Mouse (Mus musculus) adrenal gland, adult 8-10 months (tissue): ENCODE data around the gene Sumo2. TPM values are rescaled to one million over a fixed set of nuclear protein-coding genes. Genes with fewer than 3 reads are reported as not detected.
"Not testable (repeated sequence)": the region's sequence is repeated elsewhere in the genome, so short reads cannot be mapped to it uniquely, and the experiment has no call there.

ENCODE experiments used
- DNase-seq: peaks from one replicate; pipeline ENCODE4 v3.0.0; 2022
- total RNA-seq, 4 experiments: library from RNA; stranded (reverse); gene quantifications; 2 replicates each; pipeline ENCODE4 v1.2.4; 2022

The Sumo2 gene
- total RNA-seq, 4 experiments from 2014 or later: 220 to 285 (median 257) TPM

DNA sequence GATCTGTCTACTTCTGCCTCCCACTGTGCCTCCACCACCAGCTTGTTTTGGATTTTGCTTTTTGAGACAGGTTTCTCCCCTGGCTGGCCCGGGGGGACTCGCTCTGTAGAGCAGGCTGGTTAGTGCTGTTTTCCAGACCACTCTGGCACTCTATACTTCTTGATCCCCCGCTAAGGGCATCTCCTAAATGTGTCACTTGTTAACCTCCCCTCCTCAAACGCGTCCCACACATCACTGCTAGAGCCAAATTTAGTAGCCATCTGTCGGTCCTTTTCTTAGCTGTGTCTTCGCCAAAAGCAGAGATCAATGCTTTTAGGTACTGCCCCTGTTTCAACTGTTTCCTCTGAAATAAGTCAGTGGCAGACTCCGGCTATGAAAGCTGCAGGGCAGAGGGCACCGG, 17.4 kb downstream of the Sumo2 start:
- DNase-seq: no peak

DNA sequence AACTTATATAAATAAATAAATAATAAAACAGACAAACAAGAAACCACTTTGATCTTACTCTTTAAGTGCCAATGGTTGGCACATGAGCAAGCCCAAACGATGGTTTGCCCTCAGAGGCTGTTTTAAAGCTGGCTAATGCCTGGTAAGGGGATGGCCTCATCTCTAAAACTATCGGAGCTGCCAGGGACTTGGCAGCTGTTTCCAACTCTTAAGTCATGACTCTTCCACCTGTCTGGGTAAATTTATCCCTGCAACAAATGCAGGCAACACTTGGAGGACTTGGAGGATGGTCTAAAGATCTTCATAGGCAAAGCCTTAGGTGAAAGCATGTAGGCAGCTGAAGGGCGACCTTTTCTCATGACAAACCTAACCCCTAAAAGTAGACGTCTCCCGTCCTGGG, 19.1 kb downstream of the Sumo2 start:
- no peak for DNase-seq

DNA sequence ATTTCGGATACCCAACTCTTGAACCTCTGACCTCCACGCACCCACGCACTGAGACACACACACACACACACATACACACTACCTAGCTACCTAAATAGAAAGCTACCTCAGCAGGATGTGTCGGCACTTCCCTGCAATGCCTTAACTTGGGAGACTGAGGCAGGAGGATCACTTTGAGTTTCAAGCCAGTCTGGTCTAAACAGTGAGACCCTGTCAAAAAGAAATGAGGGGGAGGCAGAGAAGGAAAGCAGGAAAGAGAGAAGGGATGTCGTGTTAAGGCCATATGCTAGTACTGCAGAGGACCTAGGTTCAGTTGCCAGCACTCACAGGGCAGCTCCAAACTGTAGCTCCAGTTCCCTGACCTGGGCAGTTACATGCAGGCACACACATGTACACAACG, 21.1 kb downstream of the Sumo2 start:
- no peak for DNase-seq

DNA sequence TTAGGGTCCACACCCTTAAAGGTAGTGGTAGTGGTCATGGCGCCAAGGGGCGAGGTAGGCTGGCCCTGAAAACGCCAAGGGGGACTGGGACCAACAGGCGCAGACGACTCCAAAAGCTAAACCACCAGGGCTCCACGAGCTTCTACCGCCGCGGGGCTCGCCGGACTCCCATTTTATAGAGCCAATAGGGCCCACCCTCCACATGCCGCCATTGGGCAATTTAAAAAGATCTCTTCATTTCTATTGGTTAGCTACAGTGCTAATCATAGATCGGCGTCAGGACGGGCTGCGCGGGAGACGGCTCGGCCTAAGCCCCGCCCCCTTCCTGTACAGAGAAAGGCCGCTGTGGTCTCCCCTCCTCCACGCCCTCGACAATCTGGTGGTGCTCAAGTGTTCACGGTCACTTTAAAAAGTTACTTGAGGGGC, 21.8 kb downstream of the Sumo2 start, which contains the start of gene Jpt1:
TSS of gene Jpt1 (minus strand) at position 150 of the 426 bp plus-strand sequence.
- DNase-seq: peak; percentile 95

DNA sequence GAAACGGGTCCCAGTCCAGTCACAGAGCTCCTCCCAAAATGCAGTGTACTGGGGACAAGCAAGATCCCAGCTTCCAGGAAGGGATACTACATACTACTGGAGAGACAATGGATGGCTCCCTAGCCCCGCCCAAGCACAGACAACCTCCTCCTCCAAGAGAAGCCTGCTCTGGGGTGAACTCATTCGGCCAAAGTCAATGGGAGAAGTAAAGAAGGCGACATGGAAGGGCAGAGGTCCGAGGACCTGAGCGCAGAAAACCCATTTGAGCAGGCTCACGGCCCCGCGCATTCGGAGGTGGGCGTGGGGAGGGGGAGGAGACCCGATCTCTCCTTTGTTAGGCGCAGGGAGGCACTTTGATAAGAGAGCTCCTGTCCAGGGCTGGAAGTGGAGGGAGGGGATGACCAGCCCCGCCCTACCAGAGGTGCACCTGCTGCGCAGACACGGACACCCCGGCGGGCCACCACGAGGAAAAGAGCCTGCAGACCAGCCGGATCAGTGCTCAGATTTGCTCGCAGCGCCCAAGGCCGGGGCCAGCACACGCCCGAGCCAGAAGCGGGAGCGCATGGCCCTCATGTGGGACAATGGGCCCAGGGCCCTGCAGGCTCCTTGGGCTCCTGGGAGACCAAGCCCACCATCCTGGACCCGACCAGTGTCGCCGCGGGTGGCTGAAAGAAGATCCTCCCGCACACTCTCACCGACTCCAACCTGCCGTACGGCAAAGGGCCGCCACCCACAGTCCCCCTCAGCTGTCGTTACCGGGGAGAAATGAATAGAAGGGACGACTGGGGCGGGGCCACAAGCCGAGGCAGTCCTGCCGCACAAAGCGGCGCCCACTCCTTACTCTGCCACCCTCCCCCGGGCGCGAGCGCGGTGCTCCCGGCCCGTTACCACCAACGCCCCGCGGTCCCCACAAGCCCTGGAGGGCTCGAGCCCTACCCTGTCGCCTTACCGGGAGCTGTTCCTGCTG, 22.5 kb downstream of the Sumo2 start:
- no peak for DNase-seq

DNA sequence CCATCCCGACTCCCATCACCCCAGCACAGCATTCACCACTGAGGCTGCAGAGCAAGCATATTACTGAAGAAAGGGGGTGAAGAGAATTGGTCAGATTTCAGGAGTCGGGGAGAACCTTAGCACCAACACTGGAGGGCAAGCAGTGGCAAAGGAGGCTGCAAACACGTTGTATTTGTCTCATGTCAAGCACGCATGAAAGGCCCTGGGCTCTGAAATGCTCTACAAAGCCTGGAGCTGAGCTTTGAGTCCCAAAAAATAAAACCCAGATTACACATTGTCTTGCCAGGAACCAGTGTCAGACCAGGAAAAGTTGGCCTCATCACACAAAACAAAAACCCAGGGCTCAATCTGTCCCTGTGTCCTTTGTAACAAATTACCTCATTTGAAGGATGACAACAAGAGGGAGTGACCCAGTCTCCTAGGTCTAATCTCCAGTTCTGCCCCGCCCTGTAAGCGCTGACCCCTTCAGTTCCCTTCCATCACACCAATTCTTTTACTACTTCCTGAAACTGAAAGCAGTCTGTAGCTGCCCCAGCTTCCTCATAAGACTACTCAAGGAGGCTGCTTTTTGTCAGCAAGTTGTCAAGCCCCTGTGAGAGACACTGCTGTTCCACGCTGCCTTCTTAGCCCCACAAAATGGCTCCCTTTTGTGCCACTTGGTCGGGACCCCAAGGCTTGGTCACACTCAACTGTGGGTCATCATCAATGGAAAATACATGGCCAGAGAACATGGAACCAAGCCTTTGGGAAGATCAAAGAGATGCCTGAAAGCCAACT, 23.5 kb downstream of the Sumo2 start:
- no peak for DNase-seq

DNA sequence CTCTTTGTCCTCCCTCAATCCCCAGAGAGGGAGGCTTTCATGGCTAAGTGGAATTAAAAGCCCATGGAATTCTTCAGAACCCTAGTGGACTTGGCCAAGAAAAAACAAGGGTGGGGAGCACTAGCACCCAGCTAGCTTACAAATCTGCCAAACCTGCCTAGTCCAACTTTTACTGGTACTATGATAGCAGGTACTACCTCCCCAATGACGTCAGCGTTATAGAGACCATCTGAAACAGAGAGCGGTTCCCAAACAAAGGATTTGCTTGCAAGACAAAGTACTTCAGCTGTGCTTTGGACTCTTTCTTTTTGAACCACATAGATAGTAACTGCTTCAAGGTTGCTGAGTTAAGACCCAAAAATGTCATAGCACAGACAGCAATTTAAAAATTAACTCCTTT, 24.1 kb downstream of the Sumo2 start:
- DNase-seq: no peak

DNA sequence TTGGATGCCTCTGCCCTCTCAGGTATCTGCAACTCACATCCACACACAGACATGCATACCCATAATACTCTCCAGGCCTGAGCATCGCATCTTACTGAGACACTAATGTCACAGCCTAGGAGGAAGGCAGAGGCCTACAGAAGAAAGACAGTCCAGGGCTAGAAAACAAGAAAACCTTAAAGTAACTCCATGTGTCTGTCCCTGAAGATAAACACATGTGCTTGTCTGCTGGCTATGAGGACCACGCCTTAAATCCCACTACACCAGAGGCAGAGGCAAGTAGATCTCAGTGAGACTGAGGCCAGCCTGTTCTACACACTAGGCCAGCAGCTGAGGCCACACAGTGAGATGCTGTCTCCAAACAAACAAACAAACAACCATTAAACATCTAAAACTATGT, 25.0 kb downstream of the Sumo2 start:
- no peak for DNase-seq

DNA sequence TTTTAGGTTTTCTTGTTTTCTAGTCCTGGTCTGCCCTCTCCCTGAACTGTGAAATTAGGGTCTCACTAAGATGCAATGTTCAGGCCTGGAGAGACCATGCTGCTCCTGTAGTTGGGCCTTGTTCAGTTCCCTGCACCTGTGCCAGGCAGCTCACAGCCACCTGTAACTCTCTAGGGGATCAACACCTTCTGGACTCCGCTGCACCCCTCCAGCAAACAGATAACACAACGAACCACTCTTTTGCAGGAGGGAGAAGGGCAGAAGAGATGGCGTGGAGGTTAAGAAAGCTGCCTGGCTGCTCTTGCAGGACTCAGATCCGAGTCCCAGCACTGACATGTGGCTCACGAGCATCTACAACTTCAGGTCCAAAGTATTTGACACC, 25.6 kb downstream of the Sumo2 start:
- DNase-seq: no peak

DNA sequence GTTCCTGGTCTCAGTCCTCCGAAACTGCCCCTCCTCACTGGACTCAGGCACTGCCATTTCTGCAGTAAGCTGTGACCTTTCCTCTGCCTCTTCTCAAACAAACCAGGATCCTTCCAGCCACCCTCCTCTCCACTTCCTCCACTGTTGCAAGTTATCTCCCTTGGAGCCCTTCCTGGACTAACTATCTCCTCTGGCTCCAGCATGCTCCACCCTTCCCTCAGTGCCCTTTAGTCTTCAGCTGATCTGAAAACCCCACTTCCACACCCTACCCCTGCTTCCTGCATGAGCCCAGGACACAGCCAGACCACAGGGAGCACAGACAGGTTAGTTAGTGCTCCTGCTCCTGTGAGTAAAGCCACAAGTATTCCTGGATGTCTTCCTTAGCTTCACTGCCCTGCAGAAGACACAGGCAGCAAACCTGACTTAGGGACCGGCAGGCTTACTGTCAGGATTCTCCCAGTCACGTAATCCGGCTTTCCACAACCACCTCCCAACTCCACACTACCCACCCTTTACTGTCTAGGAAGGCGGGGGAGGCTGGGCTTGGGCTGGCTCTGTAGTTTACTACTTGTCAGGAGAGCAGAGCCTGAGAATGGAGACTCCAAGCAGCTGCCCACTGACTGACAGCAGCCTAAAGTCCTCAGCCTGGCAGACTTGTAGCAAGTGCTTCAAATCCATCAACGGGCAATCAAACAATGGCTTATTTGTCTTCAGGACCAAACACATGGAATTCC, 26.1 kb downstream of the Sumo2 start:
- no peak for DNase-seq

DNA sequence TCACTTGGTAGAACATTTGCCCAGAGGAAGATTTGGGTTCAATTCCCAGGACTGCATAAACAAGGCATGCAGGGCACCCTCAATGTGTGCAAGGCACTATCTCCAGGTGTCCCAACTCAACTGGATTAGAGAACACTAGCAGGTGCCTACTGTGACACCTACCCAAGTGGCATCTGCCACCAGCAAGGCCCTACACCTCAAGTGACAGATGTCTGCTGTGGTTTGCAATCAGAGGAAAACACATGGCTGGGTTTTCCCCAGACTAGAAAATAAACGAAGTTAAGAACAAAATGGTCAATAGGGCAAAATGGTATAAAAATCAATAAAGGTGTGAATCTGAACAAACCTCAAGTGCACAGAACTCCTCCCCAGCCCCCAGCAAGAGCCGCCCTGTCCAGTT, 28.0 kb downstream of the Sumo2 start:
- DNase-seq: no peak

DNA sequence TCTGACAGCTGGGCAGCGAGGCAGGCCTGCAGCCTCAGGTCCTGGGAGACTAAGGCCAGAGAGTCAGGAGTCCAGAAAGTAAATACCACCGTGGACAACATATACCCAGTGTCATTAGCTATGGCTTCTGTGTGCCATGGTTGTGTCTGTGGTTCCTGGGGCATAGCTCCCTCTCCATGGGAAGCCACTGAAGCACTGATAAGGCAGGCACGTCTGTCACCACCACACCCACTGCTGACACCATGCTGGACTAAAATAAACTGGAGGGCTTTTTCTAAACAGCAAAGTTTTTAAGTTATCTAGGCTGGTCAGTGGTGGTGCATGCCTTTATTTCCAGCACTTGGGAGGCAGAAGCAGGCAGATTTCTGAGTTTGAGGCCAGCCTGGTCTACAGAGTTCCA, 29.5 kb downstream of the Sumo2 start:
- no peak for DNase-seq

DNA sequence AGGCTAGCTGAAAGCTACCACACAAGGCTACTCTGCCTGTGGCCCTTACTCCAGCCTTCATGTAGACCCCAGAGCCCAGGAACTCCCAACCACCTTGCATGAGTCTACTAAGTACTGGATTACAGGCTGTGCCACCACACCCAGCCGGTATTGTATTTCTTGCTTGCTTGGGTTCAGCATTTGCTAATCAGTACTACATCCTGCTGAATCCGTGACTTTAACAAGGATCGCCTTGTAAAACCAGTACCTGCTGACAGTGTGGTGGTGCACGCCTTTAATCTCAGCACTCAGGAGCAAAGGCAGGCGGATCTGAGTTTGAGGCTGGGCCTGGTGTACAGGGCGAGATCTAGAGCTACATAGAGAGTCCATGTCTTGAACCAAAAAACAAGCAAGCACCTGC, 33.4 kb downstream of the Sumo2 start:
- DNase-seq: no peak

DNA sequence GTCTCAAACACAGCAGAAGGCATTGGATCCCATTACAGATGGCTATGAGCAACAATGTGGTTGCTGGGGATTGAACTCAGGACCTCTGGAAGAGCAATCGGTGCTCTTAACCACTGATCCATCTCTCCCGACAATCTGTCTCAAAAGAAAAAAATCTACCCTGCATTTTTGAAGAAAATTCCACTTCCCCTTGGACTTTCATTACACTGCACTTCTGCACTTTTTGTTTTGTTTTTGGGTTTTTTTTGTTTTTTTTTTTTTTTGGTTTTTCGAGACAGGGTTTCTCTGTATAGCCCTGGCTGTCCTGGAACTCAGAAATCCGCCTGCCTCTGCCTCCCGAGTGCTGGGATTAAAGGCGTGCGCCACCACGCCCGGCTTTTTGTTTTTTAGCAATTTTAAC, 39.5 kb downstream of the Sumo2 start:
- not testable (repeated sequence) for DNase-seq

DNA sequence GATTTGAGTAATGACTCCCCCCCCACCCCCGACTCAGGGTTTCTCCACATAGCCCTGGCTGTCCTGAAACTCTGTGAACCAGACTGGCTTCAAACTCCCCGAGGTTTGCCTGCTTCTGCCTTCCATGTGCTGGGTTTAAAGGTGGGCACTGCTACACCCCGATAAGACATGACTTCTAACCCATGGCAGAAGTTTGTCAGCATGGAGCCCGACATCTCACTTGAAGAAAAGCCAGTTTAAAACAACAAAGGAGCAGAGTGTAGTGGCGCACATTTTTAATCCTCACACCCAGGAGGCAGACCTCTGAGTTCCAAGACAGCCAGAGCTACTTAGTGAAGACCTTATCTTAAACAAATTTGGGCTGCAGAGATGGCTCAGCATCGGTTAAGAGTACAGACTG, 43.7 kb downstream of the Sumo2 start:
- no peak for DNase-seq

DNA sequence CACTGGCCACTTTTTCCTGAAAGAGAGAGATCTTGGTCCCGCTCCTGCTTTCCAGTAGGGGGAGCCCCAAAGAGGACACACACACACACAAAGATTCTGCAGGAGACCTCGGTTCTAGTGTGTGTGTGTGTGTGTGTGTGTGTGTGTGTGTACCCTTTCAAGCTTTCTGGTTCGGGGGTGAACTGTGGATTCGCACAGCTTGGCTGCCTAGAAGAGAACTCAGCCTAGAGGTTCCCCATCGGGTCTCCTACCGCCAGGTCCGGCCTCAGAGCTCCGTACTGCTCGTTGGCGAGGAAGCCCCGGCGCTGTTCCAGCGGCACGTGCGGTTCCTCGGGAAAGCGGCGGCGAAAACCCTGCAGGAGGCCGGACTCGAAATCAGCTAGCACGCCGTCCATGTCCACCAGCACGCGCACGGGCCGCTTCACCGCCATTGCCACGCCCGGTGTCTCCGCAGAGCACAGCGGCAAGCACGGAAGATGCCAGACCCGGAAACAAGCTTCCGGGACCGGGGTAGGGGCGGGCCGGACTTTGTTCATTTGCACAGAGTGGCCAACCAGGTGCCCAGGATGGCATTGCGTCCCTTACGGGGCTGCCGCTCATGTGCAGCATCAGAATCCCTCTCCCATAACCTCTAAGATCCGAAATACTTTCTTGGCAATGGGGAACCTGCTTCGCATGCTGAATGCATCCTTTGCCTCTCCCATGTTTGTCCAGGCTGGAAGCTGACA, 44.6 kb downstream of the Sumo2 start, which contains the start of gene Nt5c:
TSS of gene Nt5c (minus strand) at position 507 of the 728 bp plus-strand sequence.
- DNase-seq: peak; percentile 83

DNA sequence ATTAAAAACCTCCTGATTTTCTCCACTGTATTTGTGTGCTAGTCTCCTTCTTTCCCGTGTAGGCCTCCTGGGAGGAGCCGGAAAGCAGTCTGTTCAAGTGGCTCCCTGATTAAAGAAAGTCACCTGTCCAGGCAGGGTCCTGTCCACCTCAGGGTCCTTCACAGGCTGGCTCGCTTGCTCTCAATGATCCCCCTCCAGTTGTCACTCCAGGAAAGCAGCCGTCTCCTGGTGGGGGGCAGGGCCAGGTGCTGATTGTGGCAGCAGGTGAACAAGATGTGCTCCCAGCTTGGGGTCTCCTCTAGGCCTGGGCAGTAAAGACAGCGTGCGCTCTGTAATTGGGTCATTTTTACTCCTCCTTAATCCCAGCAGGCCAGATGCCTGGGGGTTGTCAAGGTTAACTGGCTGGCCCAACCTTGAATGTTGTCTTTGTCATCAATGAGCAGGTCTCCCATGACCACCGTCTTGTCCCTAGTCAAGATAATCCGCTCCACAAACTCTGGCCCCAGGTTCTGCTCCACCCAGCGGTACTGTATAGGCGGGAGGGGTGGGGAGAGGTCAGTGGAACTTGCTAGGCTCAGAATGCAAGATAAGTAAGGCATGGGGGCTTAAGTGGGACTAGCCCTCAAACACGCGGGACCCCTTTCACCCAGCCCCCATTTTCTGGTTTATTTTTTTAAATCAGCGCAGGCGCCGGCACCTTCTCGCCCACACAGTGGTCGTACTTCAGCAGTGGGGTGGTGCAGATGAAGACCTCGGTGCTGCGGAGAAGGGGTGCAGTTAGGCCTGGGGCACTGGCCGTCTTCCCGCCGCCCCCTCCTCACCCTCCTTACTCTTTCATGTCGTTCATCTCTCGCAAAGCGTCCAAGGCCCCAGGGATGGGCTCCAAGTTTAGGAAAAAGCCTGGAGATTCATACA, 45.4 kb downstream of the Sumo2 start:
- peak; percentile 61 for DNase-seq

DNA sequence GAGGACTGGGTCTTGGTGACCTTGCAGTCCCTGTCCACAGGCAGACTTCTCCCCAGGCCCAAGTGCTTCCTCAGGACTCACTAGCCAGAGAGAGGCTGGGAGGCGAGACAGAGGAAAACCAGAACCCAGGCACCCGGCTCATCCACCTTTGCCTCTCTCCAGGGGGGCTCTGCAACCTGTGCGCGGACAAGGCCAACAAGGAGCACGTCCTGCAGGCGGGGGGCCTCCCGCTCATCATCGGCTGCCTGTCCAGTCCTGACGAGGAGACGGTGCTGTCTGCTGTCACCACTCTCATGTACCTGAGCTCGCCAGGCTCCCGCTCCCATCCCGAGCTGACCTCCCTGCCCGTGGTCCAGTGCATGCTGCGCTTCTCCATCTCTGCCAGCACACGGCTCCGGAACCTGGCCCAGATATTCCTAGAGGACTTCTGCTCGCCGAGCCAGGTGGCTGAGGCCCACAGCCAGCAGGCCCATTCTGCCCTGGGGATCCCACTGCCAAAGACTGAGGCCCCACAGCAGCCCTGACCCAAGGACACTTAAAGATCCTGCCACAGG, 47.4 kb downstream of the Sumo2 start:
- no peak for DNase-seq

DNA sequence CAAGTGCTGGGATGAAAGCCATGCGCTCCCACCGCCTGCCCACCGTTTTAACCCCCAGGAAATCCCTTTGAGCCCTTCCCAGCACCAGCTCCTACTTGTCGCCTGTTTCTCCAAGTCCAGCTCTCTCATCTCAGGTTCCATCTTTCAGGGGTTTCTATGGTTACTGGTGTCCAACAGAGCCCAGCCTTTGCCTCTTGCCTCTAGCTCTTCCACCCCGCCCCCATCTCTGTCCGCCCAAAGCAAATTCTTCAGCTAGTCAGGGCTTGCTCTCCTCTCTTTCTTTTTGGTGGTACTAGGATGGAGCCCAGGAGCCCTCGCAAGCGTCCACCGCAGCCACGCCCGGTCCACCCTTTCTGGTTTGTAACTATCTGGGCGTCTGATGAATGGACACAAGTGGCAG, 50.9 kb downstream of the Sumo2 start:
- no peak for DNase-seq

DNA sequence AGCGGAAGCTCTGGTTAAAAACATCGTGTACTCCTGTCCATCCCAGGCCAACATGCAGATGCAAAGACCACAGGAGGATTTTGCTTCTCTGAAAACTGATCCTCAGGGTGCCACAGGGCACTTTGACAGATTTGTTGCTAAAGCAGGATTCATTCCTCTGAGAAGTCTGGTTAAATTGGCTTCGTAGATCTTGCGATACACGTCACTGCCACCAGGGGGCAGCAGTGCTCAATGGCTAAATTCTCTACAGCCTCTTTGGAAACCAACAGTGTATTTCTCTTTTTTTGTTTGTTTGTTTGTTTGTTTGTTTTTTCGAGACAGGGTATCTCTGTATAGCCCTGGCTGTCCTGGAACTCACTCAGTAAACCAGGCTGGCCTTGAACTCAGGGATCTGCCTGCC, 52.4 kb downstream of the Sumo2 start:
- peak; percentile 66 for DNase-seq

DNA sequence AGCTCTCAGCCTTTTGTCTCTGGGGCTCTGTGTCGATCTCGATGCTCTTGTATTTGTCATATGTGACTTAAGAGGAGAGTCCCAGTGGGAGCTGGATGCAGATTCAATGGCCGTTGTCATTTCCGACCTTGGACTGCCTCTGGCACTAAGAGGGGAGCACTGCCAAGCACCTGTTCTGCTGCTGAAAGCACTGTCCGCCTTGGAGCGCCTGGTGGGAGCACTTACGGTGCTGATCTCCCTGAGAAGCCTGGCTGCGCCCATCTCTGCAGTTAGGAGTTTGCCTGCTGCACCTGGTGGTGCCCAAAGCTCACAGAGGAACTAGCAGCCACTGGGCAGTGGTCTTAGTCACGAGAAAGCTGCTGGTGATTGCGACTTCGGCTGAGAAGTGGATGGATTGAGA, 52.8 kb downstream of the Sumo2 start:
- no peak for DNase-seq
